Mouse (Mus musculus) right cerebral cortex, postnatal 10 days (tissue): ENCODE results near the gene Cyth1.

Source experiments
- DNase-seq, 2 experiments: peaks; one replicate each; pipeline ENCODE4 v3.0.0; 2021; ENCODE audit warnings: low spot score in 2 of 2

Gene Cyth1

DNA sequence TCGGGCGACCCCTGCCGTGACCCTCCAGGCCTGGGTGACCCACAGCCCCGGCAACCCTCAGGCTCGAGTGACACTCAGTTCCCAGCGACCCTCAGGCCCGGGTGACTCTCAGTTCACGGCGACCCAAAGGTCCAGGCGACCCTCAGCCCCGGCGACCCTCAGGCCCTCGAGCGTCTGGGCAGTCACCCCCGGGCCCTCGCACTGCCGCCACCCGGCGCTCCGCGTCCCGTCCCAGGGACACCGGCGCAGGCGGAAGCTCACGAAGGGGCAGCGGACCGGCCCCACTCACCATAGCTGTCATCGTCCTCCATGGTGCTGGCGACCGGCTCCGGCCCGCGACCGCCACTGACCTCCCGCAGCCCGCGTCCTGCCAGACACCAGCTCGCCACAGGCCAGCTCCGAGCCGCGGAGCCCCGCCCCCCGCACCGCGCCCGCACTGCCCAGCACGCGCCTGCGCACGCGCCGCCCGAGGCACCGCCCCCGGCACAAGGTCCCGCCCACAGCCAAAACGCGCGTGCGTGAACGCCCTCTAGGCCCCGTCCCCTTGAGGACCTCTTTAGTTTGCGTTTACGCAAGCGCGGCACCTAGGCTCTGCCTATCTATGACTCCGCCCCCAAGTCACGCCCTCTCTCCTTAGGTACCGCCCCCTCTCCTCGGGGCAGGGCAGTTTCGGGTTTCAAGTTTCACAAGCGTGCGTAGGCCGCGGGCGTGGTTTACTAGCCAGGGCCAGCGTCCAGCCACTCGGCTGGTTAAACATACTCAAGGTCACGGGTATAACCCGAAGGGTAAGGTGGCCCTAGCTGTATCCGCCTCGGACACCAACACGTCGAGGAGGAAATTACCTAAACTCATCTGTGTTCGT lies at the start of gene Cyth1:
Cyth1 (minus strand) TSS at position 443 of the 862 bp plus-strand sequence.
- peak; percentile 98 to 99 for DNase-seq

DNA sequence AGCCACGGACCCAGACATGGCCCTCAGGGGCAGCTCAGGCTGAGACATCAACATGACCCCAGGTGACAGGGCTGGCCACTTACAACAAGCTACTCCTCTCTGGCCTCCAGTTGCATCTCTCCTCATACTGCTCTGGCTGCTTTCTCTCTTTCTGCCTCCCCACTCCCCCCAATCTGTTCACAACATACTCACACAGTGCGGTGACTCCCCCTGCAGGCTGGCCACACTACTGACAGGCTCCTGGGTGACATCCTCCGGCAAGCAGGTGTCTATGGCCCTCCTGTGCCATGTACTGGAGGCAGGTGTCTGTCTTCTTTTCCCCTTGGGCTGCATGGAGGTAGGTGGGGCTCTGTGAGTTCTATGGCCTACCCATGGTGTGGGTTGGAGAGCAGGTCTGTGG lies 49.6 kb upstream of the Cyth1 start:
- DNase-seq, result no peak

DNA sequence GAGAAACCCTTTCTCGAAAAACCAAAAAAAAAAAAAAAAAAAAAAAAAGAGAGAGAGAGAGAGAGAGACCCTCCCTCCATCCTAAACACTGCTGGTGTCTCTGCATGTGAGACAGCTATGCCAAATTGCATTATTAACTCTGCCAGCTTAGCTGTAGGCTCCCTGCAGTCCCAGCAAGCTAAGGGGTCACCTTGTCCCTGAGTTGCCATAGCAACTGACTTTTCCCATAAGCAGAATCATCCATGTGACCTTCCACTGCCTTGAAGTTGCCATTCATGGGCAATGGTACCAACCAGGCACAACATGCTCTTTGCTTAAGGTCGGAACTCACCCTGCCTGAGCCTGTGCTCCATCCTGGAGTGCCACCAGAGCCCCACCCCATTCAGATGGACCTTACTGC lies 46.6 kb upstream of the Cyth1 start:
- no peak for DNase-seq

DNA sequence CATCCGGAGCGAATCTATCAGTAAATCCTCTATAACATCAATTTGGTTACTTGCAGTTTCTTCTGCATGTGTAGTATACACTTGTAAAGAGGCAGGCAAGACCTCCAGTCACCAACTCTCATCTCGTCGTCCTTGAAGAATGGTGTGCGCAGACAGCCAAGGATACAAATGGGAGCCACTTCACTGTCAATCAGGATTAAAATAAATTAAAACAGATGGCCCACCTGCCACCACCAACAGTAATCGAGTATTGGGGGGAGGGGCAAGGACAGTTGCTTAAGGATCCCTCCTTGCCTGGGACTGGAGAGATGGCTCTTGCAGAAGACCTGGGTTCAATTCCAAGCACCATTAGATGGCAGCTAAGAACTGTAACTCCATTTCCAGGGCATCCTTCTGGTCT lies 44.3 kb upstream of the Cyth1 start:
- DNase-seq, result no peak

DNA sequence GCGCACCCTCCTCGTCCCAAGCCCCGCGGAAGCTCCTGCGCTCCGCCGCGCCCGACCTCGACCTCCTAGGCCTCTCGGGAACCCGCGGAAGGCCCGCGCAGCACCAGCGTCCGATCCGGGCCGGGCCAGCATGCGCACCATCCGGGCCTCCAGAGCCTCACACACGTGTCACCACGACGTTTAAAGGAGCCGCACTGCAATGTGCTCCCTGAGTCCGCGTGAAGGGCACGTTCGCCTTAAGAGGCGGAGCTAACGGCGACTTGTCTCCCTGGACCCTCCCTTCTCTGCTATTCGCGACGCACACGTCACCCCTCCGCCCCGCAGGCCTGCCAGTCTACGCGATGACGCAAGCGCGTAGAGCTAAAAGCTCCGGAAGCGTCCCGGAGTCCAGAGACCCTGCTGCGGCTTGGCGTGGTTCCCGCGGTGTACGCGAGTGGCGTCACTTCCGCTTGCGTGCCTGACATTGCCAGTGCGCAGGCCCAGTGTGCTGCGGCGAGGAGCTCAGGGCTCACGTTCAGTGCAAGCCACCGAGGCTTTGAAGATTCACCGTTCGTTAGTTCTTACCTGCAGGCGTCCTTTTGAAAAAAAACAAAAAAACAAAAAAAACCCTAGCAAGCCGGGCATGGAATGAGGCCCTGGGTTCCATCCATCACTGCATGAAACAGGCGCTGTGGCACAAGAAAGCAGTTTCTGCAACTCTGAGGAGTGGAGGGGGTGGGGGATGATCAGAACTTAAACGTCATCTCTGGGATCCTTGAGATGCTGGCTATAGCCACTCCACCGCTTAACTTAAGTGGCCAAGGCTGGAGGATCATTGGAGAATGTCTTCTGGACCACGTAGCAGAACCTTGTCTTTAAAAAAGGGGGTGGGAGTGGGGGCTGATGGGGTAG lies 41.9 kb upstream of the Cyth1 start, which contains the start of gene Usp36:
Usp36 (minus strand) TSS at position 246 of the 891 bp plus-strand sequence.
- peak; percentile 100 for DNase-seq

DNA sequence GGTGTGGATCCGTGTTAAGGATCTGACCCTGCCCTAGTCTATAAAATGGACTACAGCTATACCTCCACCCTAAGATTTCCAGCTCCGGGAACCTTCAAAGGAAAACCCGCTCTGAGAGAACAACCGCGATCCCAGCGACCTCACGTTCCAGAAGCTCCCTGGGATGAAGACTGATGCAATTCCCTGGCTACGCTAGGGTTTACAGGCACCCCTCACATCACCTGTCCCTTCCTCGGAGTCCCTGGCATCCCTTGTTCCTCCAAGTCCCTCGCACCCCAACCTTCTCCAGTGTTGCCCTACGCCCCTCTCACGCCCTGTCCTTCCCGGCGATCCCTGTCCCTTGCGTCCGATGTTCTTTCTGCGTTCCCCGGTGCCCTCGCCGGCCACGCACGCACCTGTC lies 41.2 kb upstream of the Cyth1 start:
- no peak for DNase-seq

DNA sequence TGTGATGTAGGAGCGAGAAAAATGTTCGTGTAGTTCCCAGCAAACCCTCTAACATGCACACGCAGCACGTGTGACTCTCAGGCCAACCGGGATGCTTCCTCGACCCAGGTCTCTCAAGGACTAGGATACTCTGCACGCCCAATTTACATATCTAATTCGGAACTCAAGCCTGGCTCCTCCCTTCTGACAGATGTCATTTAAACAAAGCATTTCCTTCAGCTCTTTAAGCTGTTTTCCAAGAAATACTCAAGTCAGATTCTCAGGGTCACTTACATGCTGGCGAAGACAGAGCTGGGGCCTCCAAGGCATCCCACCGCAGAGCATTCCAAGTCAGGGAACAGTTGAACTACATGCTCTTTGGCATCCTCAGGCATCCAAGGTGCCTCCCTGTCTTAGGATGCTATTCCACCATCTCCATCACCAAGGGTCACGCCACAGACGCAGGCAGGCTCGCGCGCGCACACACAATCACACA lies 40.7 kb upstream of the Cyth1 start:
- DNase-seq, result peak in 1 of 2 experiments; percentile 58

DNA sequence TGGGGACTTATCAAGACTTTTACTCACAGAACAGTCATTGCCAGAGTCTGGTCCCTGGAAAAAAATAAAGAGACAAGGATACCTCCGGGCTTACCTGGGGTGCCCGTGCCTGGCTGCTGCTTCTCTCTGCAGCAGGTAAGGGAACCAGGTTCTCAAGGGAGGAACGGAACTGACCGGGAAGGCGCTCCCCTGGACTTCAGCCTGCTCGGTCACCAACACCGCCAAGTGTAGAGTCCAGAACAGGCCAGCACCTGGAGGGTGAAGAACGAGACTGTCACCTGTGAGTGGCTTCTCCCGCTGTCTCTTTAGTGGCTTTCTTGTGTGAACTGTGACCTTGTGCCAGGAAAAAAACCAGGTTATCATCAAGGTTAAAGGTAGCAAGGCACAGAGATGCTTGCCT lies 39.2 kb upstream of the Cyth1 start:
- DNase-seq, result no peak

DNA sequence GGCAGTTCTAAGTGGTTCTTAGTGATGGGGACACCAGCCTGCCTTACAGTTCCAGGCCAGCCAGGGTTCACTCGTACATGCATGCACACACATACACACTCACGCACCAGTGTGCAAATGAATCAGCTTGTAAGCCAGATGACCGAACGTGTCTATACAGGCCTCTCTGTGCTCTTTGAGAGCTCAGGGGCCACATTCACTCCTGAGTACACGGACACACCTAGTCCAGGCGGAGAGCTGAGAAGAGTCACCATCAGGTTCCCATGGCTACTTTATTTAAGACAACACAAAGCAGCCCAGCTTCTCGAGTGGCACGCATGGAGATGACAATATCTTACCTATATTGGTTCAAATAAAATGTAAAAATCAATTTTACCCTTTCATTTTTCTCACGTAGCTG lies 38.0 kb upstream of the Cyth1 start:
- DNase-seq, result no peak

DNA sequence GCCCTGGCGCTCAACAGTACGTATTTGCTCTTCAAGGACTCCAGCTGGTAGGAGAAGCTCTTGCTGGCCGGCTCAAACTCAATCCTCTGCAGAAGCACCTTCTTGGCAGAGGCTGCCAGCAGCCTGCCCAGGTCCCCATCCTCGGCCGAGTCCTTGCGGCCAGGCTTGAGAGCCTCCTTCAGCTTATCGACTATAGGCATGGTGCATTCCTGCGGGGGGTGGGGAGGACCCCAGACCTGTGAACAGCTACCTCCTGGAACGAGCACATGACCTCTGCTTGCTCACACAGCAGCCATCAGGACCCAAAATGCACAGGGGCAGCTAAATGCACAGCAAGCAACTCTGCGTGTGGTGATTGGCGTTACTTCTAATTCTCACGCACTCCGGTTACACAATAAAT lies 37.4 kb upstream of the Cyth1 start:
- no peak for DNase-seq

DNA sequence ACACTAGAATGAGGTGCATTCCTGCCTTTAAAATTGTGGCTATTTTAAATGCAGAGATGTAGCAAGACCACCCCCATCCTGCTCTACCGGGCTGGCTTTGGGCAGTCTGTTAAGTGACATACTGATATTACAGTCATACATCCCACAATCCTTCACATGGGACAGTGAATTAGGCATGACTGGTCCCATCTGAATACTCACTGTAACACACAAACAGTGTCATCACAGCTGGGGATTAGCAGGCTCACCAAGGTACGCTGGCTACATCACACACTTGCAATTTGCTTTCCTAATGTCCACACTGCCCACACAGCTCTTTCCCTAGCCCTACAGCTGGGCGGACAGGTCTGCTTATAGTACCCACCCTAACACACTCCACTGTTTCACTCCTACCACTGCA lies 31.8 kb upstream of the Cyth1 start:
- DNase-seq, result no peak

DNA sequence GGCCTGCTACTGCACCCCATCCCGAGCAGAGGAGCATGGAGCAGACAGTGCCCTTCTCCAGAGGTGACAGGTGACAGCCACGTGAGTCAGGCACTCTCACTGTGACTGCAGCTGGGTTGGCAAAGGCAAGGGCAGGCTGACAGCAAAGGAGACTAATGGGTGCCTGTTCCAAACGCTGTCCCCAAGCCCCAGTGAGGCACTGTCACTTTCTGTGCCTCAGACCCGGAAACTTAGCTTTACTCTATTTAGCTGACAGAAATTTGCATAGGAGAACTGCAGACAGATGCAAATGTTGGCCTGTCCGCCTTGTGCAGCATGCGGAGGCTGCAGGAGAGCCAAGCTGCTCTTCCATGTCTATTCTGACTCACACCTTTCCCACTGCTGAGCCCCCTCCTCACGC lies 27.9 kb upstream of the Cyth1 start:
- no peak for DNase-seq

DNA sequence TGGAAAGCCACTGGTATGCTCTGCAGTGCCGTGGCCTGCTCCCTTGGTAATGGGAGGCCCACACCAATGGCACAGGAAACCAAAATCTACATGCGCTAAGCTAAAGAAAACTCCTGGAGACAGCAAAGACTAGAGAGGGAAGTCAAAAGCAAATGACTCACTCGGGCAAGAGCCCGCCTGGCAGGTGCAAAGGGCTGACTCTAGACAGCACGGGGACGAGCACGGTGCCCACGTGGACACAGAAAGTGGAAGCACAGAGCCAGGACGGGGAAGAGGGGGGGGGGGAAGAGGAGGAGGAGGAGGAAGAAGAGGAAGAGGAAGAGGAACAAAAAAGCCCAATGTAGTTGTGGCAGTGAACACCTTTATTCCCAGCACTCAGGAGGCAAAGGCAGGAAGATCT lies 26.7 kb upstream of the Cyth1 start:
- DNase-seq, result no peak

DNA sequence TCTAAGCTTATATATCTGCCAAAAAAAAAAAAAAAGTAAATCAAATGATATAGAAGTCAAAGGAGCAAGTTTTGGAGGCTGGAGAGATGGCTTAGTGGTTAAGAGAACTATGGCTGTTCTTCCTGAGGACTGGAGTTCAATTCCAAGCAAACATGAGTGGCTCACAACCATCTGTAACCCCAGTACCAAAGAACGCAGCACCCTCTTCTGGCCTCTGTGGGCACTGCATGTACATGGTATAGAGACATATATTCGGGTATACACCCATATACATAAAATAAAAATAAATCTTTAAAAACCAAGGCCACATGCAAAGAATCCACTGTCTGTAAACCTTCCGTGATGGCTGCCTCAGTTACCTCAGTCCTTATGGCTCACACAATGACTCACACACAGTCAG lies 21.4 kb upstream of the Cyth1 start:
- no peak for DNase-seq

DNA sequence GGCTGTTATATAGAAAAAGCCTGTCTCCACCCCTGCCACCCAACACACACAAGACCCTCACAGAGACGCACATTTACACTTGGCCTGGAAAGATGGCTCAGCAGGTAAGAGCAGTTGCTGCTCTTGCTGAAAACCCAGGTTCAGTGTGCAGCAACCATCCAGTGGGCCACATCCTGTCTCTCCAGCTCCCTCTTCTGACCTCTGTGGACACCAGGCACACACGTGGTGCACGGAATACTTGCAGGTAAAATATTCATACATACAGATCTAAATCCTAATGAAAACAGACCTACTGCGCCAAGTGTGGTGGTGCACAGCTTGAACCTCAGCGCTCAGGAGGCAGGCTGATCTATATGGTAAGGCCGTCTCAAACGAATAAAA lies 18.3 kb upstream of the Cyth1 start:
- DNase-seq, result no peak

DNA sequence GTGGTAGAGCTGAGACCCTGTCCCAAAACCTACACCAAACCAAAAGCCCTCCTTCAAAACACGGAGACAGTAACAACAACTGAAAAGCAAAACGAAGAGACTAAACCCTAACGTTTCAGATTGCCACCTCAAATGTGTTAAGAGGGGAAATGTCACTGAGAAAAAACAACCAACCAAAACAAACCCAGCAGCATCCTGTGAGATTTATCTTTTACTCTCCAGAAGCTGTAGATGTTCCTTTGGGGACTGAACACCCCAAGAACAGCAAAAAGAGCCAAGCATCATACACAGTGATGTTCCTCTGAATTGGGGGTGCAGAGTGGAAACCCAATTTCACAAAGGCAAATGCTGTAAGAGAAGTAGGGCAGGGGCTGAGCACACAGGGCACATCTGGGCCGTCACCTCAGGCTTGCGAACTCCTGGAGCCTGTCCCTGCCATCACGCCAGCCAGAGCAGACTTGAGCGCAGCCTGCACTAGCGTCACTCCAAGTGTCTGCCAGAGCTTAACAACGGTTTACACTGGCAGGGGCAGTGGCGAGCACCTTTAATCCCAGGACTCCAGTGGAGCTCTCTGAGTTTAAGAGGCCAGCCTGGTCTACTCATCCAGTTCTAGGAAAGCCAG lies 17.8 kb upstream of the Cyth1 start:
- no peak for DNase-seq

DNA sequence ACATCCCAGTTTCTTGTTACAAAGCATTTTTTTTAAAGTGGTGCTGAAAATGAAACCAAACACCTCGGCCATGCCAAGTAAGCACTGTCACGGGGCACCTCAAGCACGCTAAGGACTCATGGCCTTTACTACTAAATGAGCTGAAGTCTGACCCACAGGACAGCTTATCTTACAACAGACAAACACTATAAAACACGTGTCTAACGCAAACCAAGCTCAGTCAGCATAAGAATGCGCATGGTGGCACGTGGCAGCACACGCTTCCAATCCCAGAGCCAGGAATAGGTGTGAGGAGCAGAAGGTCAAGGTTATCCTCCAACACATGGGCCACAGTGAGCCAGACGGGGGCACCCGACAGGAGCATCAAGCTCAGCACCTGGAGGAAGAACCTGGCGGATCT lies 17.2 kb upstream of the Cyth1 start:
- DNase-seq, result no peak

DNA sequence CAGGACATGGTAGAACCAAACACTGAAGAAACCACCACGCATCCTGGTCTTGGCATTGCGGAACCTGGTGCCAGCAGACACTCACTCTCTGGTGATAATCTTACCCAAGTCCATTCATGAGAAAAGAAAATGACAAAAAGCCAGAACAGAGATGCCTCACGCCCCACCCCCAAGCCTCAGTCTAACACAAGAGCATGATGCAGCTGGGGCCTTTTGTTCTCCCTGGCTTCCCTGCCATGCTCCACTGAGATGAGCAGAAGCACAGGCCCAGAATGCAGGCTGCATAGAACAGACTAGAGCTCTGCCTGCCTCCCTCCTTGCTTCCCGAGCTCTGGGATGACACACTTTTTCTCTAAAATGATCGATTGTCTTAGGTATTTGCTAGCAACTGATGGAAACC lies 14.8 kb upstream of the Cyth1 start:
- peak in 1 of 2 experiments; percentile 56 for DNase-seq

DNA sequence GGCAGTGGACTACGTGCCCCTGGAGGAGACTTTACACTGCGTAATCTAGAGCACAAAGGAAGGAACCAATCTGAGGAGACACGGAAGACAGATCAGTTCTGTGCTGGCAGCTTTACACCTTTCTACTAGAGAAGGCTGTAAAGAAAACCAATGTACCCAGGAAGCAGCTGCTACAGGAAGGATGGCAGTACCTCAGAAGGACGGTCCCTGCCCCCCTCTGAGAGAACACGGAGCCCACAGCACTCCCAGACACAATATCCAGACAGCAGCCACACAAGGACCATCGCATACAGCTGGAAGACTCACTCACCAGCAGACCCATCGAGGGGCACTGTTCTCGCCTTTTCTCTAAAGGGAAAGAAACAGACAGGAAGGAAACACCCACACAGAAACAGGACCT lies 11.7 kb upstream of the Cyth1 start:
- no peak for DNase-seq

DNA sequence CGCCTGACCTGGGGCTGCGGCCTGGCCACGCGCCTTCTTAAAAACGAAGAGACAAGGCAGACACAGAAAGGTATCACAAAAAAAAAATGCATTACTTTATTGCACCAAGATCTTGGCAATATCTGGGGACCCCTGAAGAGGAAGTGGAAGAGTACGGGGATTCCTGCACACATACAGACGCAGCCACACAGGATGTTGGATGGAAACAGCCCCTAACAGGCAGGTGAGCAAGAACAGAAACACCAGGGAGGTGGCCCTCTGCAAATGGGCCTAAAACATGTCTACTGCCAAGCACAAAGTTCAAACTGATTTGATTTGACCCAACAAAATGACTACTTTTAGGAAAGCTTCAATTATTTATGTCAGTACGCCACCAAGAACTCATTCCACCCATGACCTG lies 11.2 kb upstream of the Cyth1 start:
- no peak for DNase-seq

DNA sequence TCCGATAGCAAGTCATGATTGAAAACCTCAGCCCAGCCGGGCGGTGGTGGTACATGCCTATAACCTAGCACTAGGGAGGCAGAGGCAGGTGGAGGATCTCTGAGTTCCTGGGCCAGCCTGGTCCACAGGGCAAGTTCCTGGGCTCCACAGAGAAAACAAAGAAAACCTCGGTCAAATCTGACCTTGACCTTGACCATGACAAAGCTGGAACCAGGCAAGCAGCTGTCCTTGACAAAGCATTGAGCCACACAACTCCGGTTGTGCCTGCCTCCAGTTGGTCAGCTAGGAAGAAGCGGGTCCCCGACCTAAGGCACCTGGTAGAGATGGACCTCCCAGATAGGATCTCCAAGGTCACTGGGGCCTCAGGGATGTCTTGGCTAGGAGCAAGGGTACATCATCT lies 8.0 kb upstream of the Cyth1 start:
- no peak for DNase-seq
